Mouse (Mus musculus): ENCODE measurements at regions not wholly inside any gene's neighbourhood (a gene's known extent, or its start where the extent isn't known, plus 50 kb on each side); places are given as distances from the start of the nearest gene placed in this dataset.

DNA sequence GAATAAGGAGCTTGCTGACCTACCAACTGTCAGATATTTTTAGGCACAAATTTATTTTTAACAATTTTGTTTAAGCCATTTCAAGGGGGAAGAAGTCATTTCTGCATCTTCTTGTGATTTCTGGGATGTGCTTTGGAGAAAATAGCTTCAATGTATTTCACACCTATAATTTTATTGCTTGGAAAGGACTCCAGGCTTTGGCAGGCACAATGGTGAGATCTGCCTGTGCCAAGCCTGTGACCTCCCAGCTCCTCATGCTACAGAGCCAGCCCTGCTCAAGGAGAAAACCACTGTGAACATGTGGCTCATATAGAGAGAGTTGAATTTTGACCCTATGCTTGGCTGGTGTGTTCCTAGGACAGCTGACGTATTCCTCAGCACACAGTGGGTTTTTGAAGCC lies 288.6 kb upstream of the Atp10a start:
- TF ChIP-seq CTCF (IDR thresholded peaks at IDR 0.05; ENCODE audit: low read depth, low read length) (no peak), POLR2A (IDR thresholded peaks at IDR 0.05; ENCODE audit: borderline replicate concordance, low read depth, low read length) (no peak)

Measured in bone marrow macrophage, adult 2 months (primary cell).